Mouse (Mus musculus): ENCODE measurements around the gene Synm.

Synm gene

DNA sequence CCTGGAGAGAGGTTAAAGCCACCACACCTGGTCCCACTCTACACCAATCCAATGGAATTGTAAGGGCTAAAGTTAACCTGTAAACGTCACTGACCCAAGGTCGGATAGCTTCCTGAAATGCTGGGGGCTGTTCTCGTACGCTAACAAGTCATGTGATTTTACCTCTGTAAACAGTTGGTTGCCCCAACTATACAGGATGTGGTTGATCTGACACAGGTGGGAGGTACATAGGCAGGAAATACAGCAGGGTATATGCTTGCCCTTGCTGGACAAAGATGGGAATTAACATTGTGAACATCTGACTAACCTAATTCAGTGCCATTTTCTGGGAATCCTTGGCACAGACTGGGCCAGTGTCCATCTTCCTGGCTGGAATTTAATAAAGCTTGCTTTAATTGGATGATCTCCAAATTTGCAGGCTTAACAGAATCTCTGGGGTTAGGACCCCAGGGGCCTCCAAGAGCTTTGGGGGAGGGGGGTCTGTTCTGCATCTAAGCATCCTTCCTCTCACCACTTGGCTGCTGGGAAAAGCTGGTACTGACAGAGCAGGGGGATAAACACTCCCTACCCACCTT is 11.7 kb downstream of the Synm start:
- no peak for DNase-seq

GRCm38 (mm10) chr7:67741706-67742105 is 17.8 kb downstream of the Synm start:
- peak; percentile 89 for DNase-seq

GRCm38 (mm10) chr7:67740796-67741195 is 18.7 kb downstream of the Synm start:
- DNase-seq, result no peak

DNA sequence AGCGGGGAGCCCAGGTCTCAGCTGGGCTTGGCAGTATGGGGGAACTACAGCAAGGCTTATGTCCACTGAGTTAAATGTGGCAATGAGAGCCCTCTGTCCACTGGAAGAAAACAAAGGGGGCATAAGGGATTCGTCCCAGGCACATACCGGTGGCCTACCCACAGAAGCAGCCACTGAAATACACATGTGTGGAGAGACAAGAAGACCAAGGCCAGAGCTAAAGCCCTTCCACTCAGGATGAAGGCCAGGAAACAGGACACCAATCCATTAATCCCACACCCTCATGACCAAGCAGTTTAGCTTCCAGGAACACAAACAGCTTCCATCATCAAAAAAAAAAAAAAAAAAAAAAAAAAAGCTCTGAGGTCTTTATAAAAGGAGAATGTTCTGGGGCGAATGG is 19.2 kb downstream of the Synm start:
- peak; percentile 46 for DNase-seq

GRCm38 (mm10) chr7:67732276-67732675 is 27.3 kb downstream of the Synm start:
- no peak for DNase-seq

- DNase-seq, result no peak
Measured at GRCm38 (mm10) chr7:67730431-67731110, 29.0 kb downstream of the Synm start.

DNA sequence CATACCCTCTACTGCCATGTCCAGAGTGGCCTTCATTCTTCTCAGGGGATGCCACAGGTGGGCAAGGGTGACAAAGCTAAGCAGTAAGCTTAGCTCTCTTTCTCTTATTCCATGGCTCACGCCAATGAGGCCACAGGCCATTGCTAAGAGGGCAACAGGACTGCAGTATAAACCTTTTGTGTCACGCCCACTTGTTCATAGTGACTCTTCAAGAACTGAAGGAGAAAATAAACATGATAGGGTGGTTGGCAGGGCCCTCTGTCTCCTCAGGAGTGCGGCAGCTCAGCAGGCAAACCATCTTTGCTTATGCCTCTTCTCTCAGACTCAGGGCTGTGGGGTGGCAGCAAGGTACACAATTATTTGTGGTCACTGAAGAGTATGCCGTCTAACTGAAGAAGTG is 30.7 kb downstream of the Synm start:
- DNase-seq, result peak; percentile 76

DNA sequence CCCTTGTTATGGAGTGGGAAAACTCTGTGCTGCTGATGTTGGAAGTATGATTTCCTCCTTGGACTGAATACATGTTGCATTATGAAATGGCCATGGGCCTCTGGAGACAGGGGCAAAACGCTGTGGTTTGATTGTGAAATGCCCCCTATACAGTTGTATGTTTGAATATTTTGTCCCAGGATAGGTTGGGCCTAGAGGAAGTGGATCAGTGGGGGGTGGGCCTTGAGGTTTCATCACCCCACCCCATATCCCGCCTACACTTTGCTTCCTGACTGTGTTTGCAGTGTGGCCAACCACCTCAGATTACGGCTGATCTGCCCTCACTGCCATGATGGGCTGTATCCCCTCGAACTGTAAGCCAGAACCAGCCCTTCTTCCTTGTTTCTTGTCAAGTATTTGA is 31.3 kb downstream of the Synm start:
- DNase-seq, result no peak

- no peak for DNase-seq
Measured at GRCm38 (mm10) chr7:67725016-67725415, 34.5 kb downstream of the Synm start.

- no peak for DNase-seq
Measured at GRCm38 (mm10) chr7:67724536-67724935, 35.0 kb downstream of the Synm start.

DNA sequence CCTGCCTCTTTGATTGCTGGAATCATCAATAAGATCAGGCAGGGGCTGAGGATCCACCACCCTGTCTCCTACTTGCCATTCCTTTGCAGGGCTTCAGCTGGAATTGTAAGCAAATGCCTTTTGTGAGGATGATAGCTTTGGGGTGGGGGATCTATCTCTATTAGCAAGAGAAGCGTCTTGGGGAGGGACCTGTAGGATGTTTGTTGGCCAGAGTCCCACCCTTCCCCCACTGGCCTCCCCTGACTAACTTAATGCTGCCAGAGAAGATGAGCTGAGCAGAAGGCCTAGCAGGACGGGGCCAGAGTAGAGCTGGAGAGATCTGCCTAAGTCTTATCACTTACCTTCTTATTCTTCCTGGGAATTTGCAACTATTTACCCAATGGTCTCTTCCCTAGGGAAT is 37.4 kb downstream of the Synm start:
- DNase-seq, result no peak

GRCm38 (mm10) chr7:67718804-67719203 is 40.7 kb downstream of the Synm start:
- no peak for DNase-seq

- DNase-seq, result no peak
Measured at GRCm38 (mm10) chr7:67717520-67717919, 42.0 kb downstream of the Synm start.

DNA sequence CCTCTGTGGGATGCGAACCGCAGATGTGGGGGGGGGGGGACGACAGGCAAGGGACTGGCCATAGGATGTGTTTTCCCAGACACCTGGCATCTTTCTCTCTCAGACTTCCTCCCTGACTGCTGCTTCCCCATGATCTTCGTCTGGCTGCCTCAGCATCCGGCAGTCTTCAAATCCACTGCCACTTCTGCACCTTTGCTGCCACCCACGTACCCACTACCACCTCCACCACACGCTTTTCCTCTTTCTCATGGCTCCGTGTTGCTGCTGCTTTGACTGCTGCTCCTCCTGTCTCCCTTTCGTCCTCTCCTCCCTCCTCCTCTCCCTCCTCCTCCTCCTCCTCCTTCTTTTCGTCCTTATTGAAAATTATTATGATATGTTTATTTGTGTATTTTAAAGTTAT is 42.6 kb downstream of the Synm start:
- no peak for DNase-seq

DNA sequence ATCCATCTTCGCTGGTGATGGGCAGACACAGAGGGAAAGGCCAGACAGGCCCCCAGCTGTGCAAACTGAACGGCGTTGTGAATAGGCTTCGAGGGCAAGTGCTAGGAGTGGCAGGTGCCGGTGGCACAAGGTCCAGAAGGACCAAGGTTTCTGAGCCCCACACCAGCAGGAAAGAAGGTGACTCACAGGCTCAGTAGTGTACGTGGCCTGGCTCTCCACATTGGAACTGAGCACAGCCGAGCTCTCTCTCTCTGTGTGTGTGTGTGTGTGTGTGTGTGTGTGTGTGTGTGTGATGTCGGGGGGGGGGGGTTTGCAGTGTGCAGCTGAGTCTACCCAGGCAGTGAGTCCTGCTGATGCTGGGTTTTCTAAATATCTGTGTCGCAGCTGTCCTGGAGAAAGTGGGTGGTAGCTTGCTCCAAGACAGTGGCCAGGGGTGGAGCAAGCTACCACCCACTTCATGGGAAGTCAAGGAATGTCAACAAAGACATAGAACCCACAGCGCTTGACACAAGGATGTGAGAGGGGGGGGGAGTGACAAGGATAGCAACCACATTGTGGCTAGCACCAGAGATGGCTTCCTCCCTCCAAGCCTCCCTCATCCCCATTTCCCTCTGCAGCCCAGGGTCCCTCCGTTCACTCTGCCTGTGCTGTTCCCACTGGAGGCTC is 43.2 kb downstream of the Synm start:
- peak; percentile 70 for DNase-seq

- DNase-seq, result no peak
Measured at GRCm38 (mm10) chr7:67715176-67715575, 44.4 kb downstream of the Synm start.

- peak; percentile 73 for DNase-seq
Measured at GRCm38 (mm10) chr7:67713820-67714510, 45.6 kb downstream of the Synm start.

- DNase-seq, result peak; percentile 75
Measured at GRCm38 (mm10) chr7:67710216-67710615, 49.3 kb downstream of the Synm start.

DNA sequence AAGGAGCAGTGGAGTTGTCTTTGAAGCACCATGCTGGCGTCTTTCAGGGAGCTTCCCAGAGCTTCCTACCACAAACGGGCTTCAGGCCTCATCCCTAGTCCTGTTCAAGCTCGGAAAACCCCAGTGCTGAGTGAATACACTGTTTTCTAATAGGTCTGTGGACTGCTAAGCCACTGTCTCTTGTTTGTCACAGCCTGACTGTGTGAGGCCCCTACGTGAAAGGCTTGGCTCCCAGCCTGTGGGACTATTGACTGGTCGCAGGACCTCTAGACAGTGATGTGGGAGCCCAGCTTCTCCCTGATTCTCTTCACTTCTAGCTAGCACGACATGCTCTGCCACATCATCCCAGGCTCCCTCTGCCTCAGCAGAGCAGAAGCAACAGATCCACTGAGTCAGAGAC is 51.4 kb downstream of the Synm start:
- no peak for DNase-seq

DNA sequence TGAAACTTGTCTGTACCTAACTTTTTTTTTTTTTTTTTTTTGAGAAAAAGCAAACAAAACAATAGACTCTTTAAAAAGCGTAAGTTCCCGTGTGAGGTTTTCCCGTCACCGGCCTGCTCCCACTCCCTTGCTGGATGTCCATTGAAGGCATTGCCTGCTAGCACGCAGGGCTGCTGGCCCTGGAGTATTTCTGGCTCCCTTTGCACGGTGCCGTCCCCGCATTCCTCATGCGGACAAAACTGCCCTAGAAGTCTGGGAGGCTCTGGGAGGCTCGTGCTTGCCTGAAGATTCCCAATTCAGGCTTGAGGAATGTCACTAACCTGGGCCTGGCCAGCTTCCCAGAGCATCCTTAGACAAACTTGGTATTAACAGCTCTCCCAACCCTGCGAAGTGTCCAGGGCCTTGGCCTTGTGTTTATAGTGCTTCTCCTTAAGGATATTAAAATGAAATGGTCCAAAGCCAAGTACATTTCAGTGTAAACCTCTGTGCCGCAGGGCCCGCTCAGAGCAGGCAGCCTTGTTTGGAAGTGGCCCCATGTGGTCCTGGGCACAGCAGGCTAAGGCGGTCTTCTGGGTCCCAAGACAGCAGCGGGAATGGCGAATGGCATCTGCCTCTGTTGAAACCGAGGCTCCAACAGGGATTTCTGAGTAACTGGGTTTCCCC is 58.2 kb downstream of the Synm start:
- DNase-seq, result no peak

- peak; percentile 82 for DNase-seq
Measured at GRCm38 (mm10) chr7:67700846-67701245, 58.7 kb downstream of the Synm start.

- peak; percentile 67 for DNase-seq
Measured at GRCm38 (mm10) chr7:67699301-67699700, 60.2 kb downstream of the Synm start.
